Mouse (Mus musculus) right cerebral cortex, adult 2 months (tissue): ENCODE data around the gene Gm28051.

Experiments
- DNase-seq, 2 experiments: peaks; one replicate each; pipeline ENCODE4 v3.0.0; 2021 to 2022; ENCODE audit warnings: low spot score in 2 of 2

The Gm28051 gene

GRCm38 (mm10) chr12:102705906-102706640 is 51.5 kb downstream of the Gm28051 start:
- DNase-seq = no peak

GRCm38 (mm10) chr12:102705216-102705871 is 52.2 kb downstream of the Gm28051 start:
- peak; percentile 87 to 88 for DNase-seq

DNA sequence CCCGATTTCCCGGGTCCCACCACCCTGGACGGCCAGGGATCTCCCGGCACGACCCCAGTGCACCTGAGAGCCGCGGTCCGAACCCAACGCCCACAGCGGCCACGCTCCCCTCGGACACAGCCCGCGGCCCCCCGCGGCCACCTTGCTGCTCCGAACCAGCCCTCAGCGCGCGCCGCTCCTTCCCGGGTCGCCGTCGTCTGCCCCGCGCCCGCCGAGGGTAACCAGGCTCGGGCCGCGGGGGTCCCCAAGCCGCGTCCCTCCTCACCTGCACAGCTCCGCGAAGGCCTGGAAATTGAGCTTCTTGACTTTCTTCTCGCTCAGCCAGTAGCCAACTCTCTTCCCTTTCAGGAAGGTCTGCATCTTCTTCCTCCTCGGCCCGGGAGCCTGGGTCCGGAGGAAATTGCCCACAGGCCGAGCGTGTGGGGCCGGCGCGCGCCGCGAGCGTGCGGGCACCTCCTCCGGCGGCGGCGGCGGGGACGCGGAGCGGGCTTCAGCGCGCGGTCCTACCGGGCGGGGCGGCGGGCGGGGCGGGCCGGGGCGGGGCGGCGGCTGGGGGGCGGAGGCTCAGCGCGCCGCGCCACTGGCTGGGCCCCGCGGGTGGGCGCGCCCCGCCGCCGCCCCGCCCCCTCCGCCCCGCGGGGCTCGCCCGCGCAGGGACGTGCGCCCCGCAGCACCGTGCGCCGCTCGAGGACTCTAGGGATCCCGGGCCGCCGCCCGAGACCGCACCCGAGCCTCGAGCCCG is 52.9 kb downstream of the Gm28051 start, which contains the start of gene Itpk1:
Gene Itpk1, minus strand, starts transcription at position 474 of the 742 bp plus-strand sequence.
- peak in 1 of 2 experiments; percentile 41 for DNase-seq

DNA sequence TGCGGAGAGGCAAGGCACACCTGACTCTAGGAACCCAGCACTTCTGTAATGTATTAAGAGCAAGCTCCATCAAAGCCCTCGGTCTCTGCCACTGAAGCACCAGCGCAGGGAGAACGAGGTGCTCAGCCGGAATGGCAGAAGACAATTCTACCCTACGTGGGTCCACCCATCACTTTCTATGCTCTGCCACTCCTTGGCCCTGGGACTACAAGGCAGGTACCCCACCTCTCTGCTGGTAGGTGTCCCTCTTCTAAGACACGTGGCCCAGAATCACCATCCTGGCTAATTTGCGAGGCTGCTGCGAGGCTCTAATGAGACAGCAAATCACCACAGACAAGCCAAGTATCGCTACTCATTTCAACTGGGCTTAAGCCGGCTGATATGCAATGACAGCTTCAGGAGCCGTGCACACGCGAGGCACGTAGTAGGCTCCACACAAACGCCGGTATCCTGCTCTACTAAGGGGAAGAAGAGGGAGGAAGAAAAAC is 53.6 kb downstream of the Gm28051 start:
- DNase-seq = peak in 1 of 2 experiments; percentile 47

- no peak for DNase-seq
Observed at GRCm38 (mm10) chr12:102703441-102703840, 54.1 kb downstream of the Gm28051 start.

- peak; percentile 59 to 60 for DNase-seq
Observed at GRCm38 (mm10) chr12:102703111-102703412, 54.5 kb downstream of the Gm28051 start.

- peak; percentile 84 to 89 for DNase-seq
Observed at GRCm38 (mm10) chr12:102702356-102703110, 55.0 kb downstream of the Gm28051 start.

DNA sequence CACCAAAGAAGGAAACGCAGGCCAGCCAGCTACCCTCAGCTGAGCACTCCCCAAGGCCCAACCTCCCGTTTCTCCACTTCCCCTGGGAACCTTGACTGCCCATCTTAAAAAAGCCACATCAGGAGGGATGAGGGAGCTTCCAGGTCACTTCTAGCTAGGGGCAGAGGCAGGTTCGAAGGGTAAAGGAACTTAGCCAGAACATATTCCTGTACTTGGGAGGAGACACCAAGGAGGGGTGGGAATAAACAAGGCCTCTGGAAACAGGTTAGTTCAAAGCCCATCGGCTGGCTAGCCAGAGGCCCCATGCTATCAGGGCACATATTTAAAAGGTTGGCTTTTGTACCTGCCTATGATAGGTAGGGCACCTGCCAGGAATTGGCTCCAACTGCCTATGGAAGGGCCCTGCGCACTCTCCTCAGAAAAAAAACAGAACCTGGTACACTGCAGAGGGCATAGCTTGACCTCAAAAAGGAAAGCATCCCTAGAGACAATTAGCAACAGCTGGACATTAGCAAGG is 55.8 kb downstream of the Gm28051 start:
- no peak for DNase-seq

- peak in 1 of 2 experiments; percentile 47 for DNase-seq
Observed at GRCm38 (mm10) chr12:102700453-102700852, 57.1 kb downstream of the Gm28051 start.

GRCm38 (mm10) chr12:102699156-102699555 is 58.4 kb downstream of the Gm28051 start:
- no peak for DNase-seq

GRCm38 (mm10) chr12:102698089-102698684 is 59.4 kb downstream of the Gm28051 start:
- DNase-seq = no peak

- no peak for DNase-seq
Observed at GRCm38 (mm10) chr12:102697381-102697780, 60.2 kb downstream of the Gm28051 start.

- DNase-seq = no peak
Observed at GRCm38 (mm10) chr12:102696635-102697354, 60.8 kb downstream of the Gm28051 start.

- DNase-seq = peak; percentile 88
Observed at GRCm38 (mm10) chr12:102695369-102696239, 62.0 kb downstream of the Gm28051 start.

DNA sequence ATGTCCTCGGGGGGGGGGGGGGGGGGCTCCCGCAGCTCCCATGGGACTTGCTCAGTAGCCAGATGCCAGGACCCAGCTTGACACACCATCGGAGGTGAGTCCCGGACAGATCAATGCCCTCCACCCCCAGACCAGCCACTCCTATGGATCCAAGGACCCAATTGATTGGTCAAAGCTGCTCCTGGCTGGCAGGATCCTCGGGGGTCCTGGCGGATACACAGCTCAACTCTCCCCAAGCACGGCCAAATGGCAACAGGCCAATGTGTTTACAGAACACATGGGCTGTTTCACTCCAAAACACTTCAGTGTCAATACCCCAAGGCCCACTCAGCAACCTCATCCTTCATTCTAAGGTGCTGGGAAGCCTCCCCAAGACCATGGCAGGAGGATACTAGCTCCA is 65.8 kb downstream of the Gm28051 start:
- no peak for DNase-seq

GRCm38 (mm10) chr12:102691180-102691579 is 66.4 kb downstream of the Gm28051 start:
- DNase-seq = no peak

- DNase-seq = no peak
Observed at GRCm38 (mm10) chr12:102689773-102690563, 67.6 kb downstream of the Gm28051 start.

- DNase-seq = no peak
Observed at GRCm38 (mm10) chr12:102686321-102686720, 71.2 kb downstream of the Gm28051 start.
